Mouse (Mus musculus) spleen, postnatal 36 days (tissue): ENCODE data around the gene Prrt4.
A peak's percentile ranks its signal among the peaks of the same experiment; 100 is the strongest.
"Not testable (repeated sequence)": the region's sequence is repeated elsewhere in the genome, so short reads cannot be mapped to it uniquely, and the experiment has no call there.

Source experiments
- DNase-seq, 2 experiments: peaks; one replicate each; pipeline ENCODE4 v3.0.0; 2022; ENCODE audit warnings: low spot score in 2 of 2, mixed read lengths in 1 of 2

Prrt4 gene

DNA sequence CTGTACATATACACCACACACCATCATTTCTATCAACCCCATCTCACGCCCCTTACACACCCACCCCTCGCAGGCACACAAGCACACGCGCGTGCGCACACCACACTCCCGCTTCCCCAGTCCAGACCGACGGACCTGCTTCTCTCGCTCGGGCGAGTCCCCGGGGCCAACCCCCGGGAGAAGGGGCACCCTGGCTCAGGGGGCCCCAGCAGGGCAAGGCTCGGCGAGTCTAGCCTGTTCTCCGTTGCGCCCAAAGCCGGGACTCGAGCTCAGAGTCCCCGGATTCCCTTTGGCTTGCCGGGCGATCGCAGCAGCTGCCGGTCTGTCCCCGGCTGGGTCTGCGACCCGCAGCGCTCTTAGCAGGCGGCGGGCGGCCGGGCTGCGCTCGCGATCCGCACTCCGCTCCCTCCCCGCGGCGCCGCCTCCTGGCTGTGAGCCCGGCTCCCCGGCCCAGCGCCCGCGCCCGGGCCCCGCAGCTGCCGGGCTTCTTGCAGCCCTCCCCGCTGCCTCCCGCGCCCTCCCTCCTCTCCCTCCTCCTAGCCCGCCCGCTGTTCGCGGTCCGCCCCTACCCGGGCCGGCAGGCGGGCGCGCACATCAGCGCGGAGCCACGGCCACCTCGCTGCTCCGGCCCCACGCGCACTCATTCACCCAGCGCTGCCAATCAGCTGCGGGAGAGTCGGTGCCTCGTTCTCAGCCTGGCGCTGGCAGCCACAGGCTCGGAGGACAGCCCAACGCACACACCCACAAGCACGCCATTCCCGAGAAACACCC, at the start of gene Prrt4:
Gene Prrt4 (minus strand): TSS at position 697 of the 771 bp plus-strand sequence.
- DNase-seq, result no peak

DNA sequence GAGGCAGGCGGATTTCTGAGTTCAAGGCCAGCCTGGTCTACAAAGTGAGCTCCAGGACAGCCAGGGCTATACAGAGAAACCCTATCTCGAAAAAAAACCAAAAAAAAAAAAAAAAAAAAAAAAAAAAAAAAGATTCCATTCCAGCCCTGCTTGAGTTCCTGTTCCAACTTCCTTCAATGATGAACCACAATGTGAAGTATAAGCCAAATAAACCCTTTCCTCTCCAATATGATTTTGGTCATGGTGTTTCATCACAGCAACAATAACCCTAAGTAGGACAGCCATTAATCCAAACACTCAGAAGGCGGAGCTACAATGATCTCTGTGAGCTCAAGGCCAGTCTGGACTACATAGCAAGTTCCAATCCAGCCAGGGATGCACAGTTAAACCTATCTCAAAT, 38.3 kb upstream of the Prrt4 start:
- DNase-seq, result not testable (repeated sequence)

DNA sequence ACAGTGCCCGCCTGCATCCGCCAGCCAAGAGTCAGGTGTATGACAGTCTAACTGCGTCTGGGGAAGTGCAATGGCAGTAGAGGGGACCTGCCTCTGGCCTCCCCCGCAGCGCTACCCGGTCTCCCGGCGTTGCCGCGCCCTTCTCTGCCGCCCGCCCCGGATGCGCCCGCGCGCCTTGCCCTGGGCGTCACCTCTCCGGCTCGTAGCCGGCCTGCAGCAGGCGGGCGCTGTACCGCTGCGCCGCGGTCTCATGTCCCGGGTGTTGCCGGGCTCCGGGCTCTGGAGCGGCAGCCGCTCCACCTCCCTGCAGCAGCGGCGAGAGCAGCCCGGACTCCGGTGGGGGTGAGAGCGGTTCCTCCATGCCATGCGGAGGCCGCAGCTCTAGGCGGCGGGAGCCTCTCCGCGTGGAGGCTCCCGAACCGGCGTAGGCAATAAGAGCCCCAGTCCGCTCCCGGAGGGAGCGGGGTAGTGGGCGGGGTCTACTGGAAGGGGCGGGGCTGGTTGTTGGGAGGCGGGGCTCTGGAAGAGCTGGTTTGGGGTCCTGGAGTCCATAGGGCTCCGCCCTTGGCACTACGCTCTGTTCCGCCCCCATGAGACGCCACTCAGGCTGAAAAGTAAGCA, 36.6 kb upstream of the Prrt4 start, which contains the start of gene Impdh1:
Gene Impdh1 (minus strand): TSS at position 484 of the 621 bp plus-strand sequence.
- DNase-seq, result peak; percentile 83 to 88

DNA sequence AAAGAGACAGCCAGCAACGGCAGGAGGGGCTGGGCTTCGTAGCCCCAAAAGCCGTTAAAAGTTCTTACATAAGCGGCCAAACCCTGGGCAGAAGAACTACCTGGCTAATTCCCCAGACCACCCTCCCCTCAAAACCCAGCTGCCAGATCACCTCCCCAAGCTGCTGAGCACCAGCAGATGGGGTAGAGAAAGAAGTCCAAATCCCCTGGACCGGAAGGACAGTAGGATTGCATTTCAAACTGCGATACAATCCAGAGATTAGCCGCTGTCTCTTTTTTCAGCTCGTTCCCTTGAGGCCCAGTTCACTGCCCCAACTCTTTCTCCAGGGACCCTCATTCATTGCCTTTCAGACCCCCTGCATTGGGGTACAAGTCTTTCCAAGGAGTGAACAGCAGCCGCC, 35.8 kb upstream of the Prrt4 start:
- DNase-seq, result no peak

DNA sequence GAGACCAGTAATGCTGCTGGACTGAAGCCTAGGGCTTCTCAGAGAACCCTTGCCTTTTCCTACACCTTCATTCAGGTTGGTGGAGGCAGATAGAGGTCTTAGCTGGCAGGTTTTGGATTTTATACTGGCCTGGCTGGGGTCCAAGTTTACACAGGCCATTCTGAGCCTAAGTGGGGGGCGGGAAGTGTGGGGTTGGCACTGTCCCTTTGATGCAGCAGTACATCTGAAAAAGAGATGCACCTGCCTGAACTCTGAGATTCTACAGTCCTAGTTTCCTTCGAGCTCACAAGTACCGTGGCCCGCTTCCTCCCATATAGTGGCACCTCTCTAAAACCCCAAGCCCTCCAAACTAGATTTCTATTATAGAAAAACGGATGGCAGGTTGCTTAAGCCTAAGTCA, 35.4 kb upstream of the Prrt4 start:
- DNase-seq, result no peak

DNA sequence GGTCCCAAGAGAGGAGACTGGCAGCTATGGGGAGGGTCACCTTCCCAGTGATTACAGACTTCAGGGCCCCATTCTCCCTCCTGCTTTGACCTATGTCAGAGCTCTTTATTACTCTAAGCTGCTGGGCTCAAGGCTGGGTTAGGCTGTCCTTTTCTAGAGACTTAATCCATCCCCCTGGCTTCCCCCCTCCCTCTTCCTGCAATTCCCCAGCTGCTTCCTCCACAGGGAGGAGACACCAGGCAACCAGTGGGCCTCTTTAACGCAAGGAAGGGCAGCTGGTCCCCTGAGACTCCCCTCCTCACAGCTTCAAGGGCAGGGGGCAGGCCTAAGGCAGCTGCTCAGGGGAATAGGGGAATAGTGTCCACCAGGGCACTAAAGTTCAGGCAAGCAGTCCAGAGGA, 34.9 kb upstream of the Prrt4 start:
- no peak for DNase-seq

DNA sequence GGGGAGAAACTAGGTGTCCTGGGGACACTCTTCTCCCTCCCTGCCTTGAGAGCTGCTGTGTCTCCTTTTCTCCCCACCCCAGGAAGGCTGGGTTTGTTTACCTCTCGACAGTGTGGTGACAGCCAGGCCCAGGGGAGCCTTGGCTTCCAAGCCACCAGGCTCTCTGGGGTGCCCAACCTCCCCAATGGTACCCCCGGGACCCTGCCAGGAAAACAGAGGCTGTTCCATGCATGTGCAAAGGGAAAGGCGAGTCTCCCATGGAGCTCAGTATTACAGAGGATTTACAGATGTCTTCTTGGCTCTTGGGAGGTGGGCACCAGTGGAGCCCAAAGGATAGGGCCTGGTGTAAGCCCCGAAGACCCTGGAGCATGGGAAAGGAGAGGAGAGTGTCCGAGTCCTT, 34.1 kb upstream of the Prrt4 start:
- no peak for DNase-seq

DNA sequence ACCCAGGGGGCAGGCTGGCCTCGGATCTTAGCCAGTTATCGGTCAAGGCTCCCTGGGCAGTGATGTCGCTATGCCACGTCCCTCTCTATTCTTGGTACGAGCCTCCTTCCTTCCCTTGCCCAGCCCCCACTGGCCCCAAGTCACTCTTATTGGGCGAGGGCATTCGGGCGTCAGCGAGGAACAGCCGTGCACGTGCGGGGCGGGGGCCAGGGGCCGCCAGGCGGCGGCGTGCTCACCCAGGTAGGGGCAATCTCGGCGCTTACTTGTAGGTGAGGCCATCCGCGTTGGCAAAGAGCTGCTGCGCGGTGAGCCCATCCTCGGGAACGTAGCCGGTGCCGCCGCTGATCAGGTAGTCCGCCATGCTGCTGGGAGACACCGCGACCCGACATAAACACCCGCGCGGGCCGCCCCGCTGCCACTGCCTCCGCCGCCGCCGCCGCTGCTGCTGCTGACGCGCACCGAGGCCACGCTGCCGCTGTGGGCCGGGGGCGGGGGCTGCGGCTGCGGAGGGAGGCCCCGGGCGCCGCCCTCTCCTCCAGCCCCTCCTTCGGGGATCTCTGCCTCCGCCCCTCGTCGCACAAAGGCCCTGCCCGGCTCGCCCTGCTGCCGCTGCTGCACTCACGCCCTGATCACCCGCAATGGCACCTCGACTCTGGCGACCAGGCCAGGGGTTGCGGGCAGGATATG, 32.6 kb upstream of the Prrt4 start:
- peak; percentile 84 to 87 for DNase-seq

DNA sequence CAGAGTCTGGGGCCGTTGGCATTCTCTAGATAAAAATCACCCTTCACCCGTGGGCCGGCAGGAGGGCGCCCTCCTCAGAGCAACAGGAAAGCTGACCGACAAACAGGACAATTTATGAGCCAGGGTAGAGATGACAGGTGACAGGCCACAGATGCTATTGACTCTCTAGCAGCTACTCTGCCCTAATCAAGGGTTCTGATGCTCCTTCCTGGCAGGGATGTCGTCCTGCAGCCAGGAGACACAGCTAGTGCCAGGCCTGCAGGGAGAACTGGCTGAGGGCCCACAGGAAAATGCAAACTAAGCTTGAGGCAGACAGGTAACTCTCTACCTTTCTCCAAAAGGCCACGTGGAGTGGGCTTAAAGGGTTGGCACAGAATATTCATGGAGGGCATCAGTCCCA, 31.8 kb upstream of the Prrt4 start:
- DNase-seq, result no peak

DNA sequence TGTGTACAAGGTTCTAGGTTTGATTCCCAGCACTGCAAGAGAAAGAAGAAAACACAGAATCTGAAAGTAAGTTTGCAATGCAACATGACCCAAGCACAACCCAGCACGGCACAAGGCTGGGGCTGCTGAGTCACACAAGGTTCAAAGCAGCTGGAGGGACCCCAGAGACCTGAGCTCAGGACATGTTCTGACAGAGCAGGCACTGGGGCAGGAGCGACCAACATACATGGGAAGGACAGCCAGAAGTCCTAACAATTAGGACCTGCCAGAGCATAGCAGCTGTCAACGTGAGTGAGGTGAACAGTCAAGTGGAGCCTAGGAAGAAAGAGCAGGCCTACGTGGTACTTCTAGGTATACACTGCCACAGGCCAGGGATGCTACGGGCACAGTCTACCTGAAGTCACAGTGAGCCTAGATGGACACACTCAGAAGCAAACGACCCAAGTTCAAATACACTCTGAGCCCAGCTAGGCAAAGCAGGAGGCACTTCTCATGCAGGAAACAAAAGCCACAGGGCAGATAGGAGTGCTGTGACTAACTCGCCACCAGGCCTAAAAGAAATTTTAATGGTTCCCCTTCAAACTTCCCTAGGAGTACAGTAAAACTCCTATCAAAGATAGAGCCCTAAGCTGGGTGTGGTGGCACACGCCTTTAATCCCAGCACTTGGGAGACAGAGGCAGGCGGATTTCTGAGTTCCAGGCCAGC, 31.0 kb upstream of the Prrt4 start:
- no peak for DNase-seq

DNA sequence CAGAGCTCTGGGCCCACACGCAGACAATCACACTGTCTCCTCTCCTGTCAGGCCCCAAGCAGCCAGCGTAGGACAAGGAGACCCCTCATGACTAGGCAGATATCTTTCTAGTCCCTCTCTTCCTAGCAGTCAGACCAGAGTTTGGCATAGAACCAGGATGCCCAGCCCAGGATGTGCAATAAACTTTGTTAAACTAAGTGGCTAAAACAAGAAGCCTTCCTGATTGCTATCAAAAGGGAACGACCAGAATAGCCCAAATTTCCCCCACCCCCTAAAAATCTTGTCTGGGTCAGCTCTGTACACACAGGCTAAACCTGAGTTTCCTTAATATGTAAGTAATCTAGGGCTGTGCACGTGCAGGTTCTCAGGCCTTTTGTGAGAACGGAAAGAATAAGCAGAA, 28.8 kb upstream of the Prrt4 start:
- no peak for DNase-seq

DNA sequence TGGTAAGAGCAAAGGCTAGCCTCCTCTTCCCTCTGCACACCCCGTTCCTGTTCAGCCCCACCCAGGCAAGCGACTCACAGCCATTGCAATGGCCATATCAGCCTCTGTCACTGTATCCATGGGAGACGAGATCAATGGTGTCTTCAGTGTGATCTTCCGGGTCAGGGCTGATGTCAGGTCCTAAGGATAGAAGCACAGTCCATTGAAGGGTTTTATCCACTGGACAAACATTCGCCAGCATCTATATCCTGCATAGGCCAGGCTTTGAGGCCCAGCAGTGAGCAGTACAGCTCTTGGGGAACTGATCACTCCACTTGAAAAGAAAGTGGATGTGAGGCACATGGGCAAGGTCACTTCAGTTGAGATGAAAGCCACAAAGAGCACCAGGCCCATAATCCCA, 27.6 kb upstream of the Prrt4 start:
- DNase-seq, result no peak

DNA sequence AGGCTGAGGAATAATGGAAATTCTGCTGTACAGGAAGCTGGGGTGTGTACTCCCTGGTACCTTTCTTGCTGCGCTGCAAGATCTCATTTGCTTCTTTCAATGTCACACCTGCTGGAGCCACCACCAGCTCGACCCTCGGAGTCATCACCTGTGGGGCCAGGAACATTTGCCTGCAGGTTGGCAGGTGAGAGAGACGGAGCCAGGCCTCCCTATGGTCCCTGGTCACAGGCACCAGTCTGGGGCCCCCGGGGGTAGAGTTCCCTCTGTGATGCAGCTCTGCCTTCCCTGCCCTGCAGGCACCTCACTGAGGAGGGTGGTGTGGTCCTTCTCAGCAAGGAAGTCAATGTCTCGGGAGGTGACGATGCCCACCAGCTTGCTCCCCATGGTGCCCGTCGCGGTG, 26.6 kb upstream of the Prrt4 start:
- DNase-seq, result no peak

DNA sequence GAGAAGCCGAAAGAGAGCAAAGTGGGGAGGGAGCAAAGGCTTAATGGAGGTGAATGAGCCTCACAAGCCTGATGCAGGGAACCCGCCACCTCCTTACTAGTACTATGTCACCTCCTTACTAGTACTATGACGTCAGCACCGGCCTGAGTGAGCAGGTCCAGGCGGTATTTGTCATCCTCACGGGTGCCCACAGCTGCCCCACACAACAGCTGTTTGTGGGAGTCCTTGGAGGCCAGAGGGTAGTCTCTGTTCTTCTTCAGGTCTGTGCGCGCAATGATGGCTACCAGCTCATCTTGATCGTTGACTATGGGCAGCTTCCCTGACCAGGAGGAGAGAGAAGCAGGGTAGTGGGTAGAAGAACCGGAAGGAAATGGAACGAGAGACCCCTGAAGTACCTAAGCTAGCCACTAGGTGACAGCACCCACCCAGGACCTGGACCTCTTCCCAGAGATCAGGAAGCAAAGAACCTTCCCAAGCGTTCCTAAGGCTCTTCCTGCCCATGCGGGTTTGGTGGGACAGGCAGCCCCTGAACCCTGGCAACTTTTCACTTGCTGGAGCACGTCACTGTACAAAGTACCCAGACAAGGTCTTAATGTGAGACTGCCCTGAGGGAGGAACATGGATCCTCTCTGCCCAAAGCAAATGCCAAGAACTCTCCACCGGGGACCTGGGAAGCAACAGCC, 25.7 kb upstream of the Prrt4 start:
- no peak for DNase-seq

DNA sequence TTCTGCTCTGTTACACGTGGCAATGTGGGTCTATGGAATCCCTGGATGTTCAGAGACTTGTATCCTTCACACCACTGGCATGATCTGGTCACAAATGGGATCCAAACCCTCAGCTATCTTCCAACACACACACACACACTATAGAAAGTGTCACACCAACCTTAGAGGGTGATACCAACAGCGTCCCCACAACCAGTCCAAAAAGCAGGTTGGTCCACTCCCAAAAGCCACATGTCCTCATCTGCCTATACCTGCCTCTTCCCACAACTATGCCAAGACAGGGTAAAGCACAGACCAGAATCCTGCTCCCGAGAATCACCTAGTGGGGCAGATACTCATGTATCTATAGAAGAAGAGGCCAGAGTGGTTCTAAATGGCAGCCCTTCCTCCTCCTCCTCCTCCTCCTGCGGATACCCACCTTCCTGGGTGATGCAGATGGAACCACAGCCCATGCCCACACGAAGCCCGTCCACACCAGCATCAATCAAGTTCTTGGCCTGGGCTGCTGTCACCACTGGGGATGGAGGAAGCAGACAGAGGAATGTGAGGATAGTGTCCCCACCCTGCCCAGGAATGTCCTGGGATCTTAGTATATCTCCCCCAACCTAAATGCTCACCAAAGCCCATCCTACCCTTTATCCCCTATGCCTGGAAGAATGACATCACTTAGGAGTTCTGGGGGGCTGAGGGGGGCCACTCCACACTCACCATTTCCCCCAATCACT, 24.6 kb upstream of the Prrt4 start:
- no peak for DNase-seq

DNA sequence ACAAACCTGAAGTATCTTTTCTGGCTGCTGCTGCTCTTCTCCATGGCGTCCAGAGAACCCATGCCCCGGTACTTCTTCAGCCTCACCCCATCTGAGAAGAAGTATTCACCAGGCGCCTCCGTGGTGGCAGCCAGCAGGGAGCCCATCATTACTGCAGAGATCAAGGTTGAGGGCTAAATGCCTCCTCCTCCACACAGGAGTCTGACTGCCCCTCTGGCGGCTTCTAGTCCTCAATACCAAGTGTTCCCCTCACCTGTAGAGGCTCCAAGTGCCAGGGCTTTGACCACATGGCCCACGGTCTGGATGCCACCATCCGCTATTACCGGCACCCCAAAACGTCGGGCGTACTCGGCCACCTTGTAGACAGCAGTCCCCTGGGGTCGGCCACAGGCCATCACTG, 23.7 kb upstream of the Prrt4 start:
- DNase-seq, result no peak

DNA sequence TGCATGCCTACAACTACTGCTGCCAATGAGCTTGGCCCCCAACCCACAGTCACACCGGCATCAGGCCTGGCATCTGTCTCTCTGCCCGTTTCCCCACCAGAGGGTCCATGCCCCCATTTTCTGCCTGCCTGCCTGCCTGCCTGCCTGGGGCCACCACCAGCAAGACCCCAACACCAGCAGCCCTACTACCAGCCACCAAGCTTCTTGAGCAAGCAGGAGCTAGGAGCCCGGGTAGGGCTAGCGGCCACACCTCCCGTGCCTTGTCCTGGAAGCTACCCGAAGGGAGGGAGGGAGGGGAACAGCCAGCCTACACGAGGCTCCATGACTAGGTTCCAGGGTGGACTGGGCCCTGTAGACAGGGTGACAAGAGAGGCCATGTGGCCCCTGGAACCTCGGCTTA, 22.6 kb upstream of the Prrt4 start:
- DNase-seq, result no peak

DNA sequence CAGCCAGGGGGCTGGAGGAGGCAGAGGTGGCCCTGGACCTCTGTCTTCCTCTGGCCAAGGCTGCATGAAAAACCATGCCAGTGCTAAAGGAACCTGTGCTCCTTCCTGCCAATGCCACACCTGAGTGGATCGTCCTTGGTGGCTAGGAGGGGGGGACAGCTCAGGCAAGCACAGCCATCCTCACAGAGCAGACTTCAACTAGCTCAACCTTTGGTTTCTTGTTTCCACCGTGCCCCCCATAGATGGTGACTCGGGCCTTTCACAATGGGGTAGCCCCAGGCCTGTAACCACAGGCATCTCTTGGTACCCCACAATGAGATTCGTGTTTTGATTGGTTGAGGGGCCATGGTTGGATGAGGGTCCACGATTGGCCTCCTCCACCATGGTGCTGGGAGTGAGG, 22.0 kb upstream of the Prrt4 start:
- no peak for DNase-seq

DNA sequence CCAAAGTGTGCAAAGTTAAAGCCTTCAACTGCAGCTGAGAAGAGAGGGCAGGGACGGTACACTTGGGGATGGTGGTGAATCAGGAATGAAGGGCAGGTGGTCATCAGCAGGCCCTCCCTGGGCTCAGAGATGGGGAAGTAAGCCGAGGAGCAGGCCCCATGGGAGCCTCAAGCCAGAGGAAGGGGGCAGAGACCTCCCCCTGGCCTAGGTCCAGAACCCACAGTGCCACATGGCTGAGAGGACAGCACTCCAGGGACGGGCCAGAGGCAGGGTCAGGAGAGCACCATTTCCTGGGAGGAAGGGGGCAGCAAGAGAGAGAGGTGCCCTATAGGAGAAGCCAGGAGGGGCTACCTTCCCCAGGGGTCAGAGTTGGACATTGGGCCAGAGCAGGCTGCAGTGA, 21.1 kb upstream of the Prrt4 start:
- no peak for DNase-seq

DNA sequence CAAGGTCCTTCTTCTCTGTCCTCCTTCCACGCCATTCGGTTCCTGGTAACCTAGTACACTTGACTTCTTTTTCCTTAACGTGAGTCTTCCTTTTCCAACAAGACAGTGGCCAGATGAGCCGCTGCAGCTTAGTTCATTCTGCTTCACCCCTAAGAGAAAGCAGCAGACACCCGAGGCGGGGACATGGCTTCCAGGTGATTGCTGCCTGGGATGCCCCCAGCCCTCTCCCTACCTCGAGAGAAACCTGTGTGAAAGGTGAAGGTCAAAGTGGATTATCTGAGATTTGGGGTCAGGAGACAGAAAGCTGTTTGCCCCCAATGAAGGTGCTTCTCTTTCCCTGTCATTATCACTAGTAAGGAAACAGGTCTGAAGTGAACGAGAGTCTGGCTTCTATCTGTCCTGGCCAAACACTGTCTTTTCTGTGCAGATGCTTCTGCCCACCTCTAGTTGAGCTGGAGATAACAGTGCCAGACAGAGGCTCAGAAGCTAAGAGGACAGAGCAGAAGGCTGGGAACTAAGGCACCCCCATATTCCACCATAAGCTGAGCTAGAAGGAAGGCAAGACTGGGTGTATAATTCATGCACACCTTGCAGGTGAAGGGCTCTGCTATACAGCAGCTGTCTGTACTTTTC, 20.0 kb upstream of the Prrt4 start:
- no peak for DNase-seq
